Mouse (Mus musculus) thymus, postnatal 4 days (tissue): Measurements from ENCODE around the gene Tph2.
A peak's percentile ranks its signal among the peaks of the same experiment; 100 is the strongest.
"Not testable (repeated sequence)": the region's sequence is repeated elsewhere in the genome, so short reads cannot be mapped to it uniquely, and the experiment has no call there.

ENCODE experiments used
- DNase-seq: peaks from one replicate; pipeline ENCODE4 v3.0.0; 2021

Tph2 gene

DNA sequence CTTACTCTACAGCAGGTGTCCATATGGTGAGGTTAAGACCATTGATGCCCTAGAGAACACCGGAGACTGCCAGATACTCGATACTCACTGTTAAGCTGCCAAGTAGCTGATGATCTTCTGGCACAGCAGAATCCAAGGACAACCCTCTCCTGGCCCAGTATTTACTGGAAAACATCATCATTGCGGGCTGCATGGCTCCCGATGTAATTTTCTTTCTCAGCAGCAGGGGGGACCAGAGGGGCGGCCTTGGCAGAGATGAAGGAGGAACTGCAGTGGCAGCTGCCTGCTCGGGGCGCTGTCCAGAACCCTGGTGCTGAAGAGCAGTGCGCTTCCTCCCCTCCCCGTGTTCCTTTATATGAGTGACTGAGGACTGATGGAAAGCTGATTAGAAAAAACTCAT lies at the start of gene Tph2:
Gene Tph2, minus strand, starts transcription at position 326 of the 400 bp plus-strand sequence.
- DNase-seq: peak; percentile 91

DNA sequence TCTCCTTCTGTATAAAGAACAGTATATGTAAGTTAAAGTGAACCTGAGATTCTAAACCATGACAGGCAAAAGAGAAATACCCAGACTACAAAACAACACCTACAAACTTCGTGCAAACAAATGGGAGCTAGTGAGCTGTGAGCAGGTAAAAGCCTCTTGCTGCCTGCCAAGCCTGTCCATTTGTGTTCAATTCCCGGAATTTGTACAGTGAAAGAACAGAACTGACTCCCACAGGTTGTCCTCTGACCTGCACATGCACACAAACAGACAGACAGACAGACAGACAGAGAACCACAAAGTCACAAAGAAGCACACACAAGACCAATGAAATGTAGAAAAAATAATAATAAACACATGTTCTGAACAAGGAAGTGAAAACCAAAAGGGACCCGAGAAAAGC lies 49.0 kb upstream of the Tph2 start:
- no peak for DNase-seq

DNA sequence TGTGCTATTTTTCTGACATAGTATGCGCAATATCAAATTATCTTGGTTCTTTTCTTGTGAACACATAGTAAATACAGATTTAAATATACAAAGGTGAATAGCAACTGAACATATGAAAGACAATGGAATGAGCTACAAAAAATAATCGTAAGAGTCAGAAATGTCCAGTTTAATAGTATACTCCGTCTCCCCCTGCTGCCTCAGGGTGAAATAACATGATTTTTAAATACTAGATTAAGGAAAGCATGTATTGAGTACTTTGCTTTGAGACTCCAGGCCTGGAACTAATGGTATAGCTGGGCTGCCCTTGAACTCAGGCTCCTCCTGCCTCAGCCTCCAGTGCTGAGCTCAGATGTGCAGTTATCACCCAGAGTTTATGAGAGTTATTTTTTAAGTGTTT lies 47.7 kb upstream of the Tph2 start:
- no peak for DNase-seq

- no peak for DNase-seq
These were observed 44.2 kb upstream of the Tph2 start for GRCm38 (mm10) chr10:115229023-115229422.

- DNase-seq: no peak
These were observed 41.8 kb upstream of the Tph2 start for GRCm38 (mm10) chr10:115226586-115226985.

- no peak for DNase-seq
These were observed 39.0 kb upstream of the Tph2 start for GRCm38 (mm10) chr10:115223845-115224244.

DNA sequence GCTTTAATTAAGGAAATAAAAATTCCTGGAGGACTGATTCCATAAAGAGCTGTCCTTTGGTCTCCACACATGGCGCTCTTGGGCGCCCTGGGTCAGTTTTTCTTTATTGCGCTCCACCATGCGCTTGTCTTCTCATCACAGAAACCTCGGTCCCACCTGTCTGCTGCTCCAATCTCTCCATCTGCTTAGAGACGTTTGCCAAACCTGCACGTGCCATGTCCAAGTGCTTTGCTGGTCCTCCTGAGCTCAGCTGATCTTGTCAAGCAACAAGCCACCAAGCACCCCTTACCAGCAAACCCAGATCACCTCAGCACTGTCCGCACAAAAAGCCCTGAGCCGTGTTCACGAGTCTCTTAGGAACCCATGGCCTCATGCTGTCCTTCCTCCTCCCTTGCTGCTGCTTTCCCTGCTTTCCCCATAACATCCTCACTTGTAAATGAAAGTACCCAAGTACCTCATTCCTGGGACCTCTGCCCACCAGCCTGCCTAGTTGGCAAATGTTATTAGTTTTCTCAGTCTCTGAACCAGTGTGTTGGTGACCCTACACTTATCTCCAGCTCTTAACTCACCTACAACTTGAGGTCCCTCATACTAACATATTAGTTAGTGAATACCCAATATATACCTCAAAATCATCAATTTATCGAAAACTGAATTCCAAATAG lies 28.2 kb upstream of the Tph2 start:
- DNase-seq: no peak

DNA sequence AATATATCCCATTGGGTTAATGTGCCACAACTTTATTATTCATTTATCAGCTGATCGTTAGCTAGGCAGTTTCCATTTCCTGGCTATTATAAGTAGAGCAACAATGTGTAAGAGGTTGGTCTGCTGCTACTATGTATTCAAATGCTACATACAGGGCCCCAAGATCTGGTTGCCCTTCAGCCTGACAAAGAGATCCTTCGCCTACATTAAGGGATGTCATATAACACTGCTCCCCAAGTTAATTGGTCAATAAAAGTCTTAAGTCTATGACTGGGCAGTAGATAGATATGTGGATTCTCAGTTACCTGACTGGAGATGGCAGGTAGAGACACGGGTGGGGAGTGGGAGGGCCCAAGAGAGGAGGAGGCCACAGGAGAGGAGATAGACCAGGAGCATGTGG lies 21.0 kb upstream of the Tph2 start:
- DNase-seq: no peak

DNA sequence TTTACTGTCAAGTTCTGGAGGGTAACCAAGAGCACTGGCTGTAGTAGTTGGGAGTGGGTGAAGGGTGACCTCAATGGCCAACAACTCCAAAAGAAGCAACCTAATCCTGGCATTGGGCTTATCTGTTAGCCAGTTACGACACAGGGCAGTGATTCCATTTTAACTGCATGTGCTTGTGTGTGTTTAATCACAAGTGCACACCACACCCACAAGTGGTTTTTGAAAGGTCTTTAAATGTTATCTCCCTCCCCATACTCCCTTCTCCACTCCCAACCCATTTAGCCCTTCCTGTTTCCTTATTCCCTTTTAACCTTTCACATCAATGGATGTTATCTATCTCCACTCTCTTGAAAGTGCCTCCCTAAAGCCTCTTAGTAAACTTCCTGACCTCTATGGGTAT lies 20.5 kb upstream of the Tph2 start:
- no peak for DNase-seq

GRCm38 (mm10) chr10:115191214-115191613 lies 6.4 kb upstream of the Tph2 start:
- DNase-seq: no peak

- no peak for DNase-seq
These were observed 2.6 kb upstream of the Tph2 start for GRCm38 (mm10) chr10:115187390-115187789.

GRCm38 (mm10) chr10:115181034-115181433 lies 3.8 kb downstream of the Tph2 start:
- DNase-seq: no peak

GRCm38 (mm10) chr10:115178019-115178418 lies 6.8 kb downstream of the Tph2 start:
- not testable (repeated sequence) for DNase-seq

GRCm38 (mm10) chr10:115175591-115175991 lies 9.2 kb downstream of the Tph2 start:
- no peak for DNase-seq

DNA sequence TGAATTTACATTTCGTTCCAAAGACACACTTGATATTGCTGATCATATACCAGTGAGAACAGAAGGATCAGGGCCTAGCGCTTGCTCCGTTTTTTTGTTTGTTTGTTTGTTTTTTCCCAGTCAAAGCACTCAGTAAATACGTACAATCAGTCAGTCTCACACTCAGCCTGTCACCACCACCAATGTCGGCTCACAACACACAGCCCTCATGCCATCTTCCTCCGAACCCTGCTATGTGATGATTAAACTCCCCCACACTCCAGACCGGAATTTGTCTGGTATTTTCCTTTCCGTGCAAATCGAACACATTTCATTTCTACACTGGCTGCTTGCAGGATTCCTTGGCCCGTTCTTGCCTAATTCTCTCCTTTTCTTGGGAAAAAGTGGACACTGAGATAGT lies 11.5 kb downstream of the Tph2 start:
- no peak for DNase-seq

- DNase-seq: no peak
These were observed 13.4 kb downstream of the Tph2 start for GRCm38 (mm10) chr10:115171351-115171818.

DNA sequence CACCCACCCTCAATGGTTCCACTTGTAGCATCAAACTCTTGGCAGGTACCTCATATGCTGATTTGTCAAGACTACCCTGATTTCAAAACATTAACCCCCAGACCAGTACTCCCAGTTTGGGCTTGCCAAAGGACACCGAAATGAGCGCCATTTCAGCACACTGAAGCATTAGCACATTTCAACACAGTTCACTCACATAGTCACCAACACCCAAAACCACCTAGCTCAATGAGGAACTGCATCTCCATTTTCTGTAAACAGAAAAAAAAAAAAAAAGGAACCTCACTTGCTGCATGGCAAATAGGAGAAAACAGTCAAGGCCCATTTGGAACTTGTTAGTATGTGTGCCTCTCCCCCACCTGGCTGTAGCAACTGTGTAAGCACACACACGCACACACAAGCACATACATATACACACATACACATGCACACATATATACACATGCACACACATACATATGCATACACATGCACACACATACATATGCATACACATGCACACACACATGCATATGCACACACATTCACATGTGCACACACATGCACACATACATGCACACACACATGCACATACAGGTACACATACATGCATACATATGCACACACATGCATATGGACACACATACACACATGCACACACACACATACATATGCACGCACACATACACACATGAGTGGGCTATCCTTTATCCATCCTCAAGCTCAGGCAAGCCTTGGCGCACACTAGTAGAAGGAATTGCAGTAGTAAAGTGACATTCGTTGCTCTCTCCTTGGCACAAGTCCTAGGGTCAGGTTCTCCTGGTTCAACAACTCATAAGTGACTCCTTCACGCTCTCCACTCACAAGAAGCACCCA lies 14.1 kb downstream of the Tph2 start:
- DNase-seq: no peak

GRCm38 (mm10) chr10:115169410-115169809 lies 15.4 kb downstream of the Tph2 start:
- no peak for DNase-seq

DNA sequence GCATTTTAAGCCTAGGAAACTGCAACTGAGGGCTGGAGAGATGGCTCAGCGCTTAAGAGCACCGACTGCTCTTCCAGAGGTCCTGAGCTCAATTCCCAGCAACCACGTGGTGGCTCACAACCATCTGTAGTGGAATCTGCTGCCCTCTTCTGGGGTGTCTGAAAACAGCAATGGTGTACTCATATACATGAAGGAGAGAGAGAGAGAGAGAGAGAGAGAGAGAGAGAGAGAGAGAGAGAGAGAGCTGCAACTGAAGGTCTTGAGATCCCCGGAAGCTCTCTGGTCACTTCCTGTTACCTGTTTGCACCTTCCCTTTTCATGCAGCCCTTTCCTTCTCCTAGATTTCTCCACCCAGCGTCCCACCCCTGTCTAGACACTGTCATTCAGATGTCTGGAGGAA lies 24.5 kb downstream of the Tph2 start:
- DNase-seq: peak; percentile 11

GRCm38 (mm10) chr10:115147308-115147707 lies 37.5 kb downstream of the Tph2 start:
- DNase-seq: no peak

DNA sequence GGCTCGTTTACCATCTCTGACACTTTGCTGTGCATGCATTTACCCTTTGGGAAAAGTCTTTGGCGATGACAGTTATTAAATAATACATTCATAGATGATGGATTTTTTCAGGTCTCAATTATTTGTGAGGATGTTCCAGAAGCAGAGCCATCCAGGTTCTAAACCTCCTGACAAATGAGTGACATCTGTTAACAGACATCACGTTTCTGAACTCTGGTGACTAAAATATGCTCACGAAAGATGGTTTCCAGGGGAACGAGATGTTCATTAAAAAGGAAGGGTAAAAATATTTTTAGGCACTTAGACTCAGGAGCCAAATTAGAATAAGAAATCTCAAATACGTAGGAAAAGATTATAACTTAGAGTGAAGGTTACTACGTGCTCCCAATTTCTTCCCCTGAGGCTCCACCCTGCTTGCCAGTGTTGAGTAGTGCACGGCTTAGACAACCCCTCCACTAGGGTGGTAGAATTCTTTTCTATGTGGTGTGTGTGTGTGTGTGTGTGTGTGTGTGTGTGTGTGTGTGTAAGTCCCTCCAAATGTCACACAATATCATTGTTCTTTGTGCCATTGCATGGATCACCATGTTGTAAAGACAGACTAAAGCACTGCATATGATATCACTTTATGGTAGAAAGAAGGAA lies 38.4 kb downstream of the Tph2 start:
- no peak for DNase-seq

- no peak for DNase-seq
These were observed 40.3 kb downstream of the Tph2 start for GRCm38 (mm10) chr10:115144542-115144941.

- DNase-seq: peak; percentile 9
These were observed 41.2 kb downstream of the Tph2 start for GRCm38 (mm10) chr10:115143641-115144040.

DNA sequence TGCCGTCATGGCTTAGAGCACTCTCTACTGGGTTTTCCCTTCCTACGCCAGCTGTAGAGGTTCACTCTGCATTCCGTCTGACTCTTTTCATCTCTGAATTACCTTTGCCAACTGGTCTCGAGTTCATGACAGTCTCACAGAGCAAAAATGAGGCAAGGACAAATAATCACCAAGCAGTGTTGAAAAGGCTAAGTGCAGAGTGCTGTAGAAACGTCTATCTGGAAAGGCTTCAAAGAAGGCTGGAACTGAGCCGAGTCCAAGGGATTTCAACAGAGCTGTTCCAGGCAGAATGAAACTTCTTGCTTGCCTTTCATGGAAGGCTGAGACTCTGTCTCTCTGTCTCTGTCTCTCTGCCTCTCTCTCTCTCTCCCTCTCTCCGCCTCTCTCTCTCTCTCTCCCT lies 47.8 kb downstream of the Tph2 start:
- no peak for DNase-seq
